Mouse (Mus musculus): ENCODE results near the gene Poldip3.

Gene Poldip3

DNA sequence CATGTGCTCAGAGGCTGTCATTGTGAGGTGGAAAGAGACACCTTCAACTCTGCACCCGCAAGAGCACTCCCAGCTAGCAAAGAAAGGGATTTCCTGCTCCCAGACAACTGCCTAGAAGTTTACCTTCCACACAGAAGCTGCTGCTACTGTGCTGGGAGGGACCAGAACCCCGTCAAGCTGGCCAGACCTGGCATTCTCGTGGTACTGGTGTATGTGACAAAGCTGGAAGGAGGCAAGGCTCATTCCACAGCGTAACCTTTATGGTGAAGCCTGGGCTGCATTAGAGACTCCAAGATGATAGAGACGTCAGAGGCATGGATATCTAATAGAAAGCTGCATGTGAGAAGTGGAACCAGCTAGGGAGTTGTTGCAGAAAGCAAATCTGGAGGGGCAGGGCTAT, 24.6 kb downstream of the Poldip3 start:
- no peak for DNase-seq

DNA sequence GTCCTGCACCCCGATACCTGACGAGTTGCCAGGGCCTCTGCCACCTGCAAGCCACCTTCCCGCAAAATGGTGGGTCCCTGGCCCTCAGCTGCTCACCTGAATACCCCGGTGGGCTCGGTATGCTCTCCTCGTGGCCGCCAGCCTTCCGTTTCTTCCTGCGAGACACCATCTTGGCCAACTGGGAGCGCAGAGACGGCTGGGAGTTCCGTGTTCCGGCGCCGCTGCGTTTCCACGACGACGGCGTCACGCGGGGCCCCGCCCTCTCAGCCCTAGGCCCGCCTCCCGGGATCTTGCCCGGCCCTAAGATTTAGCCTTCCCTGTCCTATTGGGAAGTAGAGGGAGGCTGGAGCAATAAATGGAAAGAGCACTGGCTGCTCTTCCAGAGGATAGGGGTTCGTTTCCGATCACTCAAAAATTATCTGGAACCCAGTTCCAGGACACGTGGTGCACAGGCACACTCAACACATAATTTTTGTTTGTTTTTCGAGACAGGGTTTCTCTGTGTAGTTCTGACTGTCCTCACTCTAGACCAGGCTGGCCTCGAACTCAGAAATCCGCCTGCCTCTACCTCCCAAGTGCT, 26.5 kb downstream of the Poldip3 start, which contains the start of gene Rrp7a:
TSS of gene Rrp7a (minus strand) at position 236 of the 580 bp plus-strand sequence.
- peak; percentile 83 to 86 for DNase-seq

DNA sequence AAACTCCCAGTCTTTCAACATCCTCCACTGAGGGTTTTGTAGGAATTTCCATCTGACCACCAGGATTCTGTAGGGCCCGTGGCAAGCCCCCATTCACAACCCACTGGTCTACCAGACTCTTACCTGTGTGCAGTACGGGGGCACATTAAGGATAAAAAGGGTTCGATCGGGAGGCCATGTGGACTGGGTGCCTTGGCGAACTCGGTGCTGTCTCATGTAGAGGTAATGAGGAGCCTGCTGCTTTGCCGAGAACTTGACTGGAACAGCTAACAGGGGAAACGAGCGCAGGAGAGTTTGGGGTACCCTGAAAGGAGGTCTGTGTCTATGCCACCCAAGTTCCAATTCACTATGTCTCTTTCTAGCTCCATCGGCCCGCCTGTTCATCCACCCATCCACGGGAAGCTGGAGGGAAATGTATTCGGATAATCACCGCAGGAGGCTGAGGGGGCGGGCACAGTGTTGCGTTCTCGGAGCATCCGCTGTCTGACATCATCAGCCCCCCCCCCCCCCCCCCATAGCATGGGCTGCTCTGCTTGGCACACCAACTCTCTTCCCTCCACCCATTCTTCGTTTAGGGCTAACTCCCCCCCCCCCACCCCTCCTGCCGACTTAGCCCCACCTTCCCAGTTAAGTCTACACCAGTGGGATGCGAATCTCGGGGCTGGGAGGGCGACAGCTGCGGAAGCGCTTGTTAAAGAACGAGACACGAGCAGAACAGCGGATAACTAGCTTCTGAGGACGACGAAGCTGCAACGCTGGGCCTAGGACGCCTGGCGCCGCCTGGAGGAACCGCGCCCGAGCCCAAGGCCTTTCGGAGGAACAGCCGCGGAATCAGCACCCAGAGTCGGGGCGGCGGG, 27.2 kb downstream of the Poldip3 start:
- peak; percentile 49 to 65 for DNase-seq

DNA sequence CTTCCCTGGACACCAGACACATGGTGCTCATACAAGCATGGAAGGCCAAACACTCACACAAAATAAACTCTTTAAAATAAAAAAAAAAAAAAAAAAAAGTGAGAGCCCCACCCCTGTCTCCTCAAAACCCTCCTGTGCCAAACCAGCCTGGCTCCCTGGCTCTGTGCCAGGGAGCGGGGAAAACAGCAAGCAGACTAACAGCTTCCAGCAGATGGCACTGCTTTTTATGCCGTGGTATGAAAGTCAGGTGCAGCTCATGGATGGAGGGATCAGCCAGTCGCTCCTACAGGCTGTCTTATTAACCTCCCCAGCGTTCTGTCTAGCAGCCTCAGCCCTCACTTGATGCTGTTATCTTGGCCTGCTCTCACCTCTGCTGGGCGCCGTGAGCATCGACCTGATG, 30.8 kb downstream of the Poldip3 start:
- DNase-seq = no peak

DNA sequence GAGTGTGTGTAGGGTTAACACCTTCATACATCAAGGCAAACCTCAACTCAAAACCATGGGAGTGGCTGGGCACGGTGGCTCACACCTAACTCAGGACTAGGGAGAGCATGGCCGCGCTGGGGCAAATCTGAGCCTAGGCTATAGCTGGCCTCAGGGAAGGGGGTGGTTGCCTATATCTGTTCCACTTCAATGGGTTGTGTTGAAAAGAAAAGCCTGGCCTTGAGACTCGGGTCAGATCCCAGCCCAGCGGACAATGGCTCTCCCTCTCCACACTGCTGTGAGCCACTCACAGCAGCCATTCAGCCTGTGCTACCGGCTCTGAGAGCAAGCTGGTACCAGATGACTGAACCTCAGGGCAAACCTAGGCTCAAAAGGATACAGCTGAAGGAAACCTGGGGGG, 34.1 kb downstream of the Poldip3 start:
- DNase-seq = no peak

DNA sequence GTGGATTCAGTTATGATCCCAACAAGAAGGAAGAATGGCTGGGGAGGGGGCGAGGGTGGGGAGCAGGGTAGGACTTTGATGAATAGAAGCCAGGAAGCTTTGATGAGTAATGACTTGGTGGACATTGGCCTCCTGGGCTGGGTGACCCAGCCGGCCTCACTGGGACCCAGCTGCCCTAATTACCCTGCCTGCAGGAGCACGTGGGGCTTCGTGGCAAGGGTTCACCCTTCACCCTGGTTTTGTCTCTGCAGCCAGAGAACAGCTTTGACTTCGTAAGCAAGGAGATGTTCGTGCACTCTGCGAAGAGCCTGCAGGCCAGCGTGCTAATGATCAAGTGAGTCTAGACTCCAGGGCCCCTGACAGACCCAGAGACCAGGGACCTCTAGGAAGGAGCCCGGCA, 35.1 kb downstream of the Poldip3 start:
- no peak for DNase-seq

DNA sequence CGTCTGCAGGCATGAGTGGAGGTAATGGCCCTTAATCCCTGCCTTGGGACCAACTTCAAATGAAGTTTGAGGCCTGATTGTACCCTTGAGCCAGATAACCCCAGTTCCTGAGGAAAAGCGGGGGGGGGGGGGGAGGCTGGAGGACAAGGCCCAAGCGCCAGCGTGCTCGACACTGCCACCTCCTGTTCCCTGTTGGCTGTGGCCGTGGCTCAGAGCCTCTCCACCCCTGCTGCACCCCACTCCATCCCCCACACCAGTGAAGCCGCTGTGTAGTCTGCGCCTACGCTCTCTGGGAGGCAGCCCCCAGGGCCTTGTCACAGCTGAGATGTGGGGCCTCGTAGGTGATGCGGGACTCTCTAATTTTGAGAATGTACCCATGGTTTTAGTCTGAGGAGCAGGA, 36.3 kb downstream of the Poldip3 start:
- peak; percentile 69 to 72 for DNase-seq

DNA sequence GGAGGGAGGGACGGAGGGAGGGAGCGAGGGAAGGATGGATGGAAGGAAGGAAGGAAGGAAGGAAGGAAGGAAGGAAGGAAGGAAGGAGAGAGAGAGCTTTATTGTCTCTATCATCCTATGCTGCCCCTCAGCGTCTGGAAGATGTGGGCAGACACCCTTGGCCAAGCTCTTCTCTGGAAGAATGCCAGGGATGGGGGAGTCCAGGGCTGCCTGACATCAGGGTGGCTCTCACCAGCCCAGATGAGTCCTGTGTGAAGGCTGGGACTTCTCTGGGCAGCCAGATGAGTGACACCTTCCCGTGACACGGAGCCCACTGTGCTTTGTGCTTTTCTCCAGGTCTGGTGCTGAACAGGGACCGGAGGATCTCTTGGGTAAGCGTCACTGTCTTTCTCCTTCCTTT, 37.3 kb downstream of the Poldip3 start:
- no peak for DNase-seq

DNA sequence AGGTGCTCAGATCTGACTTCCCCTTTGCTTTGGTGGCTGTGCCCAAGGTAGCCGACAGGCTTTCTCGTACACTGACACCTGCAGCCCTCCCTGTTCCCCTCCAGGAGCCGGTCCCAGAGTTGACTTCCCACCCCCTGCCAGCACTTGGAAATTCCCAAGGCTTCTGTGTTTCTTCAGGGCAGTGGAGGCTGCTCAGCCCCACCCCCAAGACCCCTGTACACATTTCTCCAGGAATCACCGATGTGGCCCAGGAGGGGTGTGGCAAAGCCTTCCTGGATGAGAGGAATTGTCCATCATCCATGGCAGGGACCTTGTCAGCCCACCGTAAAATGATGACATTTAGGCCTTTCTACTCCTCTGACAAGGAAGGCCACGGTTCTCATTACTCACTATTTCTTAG, 37.9 kb downstream of the Poldip3 start:
- DNase-seq = no peak

DNA sequence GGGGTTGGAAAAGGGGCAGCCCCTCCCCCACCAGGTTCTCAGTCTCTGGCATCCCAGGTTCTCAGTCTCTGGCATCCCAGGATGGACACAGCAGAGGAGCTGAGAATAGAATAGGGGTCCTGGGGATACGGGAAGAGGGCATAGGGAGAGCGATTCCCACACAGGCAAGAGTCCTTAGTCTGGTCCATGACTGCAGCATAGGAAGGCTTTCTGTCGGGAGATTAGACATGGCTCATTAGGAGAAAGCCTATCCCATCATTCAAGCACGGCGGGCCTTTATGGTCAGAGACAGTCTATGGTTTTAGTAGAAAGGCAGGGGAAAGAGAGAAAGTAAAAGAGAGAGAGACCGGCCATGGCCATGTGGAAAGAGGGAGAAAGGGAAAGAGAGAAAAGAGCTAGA, 41.4 kb downstream of the Poldip3 start:
- DNase-seq = no peak

DNA sequence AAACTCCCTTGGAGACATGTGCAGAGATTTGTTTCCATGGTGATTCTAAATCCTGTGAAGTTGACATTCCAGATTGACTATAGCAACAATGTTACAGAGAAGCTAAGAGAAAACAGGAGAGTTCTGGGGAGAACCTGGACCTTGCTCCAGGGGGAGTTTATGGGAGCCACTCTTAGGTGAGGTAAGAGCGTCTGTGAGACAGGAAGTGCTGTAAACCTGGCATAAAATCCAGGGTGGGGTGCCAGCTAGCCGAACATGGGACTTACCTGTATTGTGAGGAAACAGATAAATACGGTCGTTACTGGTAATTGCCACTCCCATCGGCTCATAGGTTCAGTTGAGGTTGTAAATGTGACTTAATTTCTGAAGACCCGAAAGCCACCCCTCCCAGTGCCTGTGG, 42.8 kb downstream of the Poldip3 start:
- no peak for DNase-seq

DNA sequence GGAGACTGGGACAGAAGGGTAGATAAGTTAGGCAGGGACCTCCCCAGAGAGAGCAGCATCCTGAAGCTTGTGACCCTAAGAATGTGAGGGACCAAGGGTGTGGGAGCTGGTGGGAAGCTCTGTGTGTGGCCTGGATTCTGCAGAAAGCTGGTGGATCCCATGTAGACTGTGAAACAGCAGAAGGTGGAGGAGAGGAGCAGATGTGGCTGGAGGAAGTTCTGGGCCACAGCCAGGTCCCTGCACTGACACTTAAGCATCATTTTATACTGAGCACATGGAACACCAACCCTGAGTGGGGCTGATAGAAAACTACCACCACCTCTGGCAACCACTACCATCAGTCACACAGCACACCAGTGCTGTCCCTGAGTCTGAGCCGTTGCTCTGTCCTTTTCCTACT, 46.1 kb downstream of the Poldip3 start:
- DNase-seq = no peak

DNA sequence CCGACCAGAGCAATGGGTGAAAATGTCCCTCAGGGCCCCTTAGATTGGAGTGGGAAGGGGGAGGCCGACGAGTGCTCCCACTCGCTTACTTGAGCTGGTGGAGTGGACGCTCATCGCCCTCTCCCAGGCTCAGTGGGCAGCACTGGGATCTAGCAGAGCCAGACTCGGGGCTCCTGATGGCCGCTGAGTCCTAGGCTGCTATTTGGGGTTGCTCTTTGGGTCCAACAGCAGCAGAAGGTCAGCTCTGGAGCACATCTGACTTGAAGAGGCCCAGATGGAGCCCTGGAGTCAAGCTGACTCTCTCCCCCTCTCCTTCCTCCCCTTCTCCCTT, 48.9 kb downstream of the Poldip3 start:
- DNase-seq = no peak

DNA sequence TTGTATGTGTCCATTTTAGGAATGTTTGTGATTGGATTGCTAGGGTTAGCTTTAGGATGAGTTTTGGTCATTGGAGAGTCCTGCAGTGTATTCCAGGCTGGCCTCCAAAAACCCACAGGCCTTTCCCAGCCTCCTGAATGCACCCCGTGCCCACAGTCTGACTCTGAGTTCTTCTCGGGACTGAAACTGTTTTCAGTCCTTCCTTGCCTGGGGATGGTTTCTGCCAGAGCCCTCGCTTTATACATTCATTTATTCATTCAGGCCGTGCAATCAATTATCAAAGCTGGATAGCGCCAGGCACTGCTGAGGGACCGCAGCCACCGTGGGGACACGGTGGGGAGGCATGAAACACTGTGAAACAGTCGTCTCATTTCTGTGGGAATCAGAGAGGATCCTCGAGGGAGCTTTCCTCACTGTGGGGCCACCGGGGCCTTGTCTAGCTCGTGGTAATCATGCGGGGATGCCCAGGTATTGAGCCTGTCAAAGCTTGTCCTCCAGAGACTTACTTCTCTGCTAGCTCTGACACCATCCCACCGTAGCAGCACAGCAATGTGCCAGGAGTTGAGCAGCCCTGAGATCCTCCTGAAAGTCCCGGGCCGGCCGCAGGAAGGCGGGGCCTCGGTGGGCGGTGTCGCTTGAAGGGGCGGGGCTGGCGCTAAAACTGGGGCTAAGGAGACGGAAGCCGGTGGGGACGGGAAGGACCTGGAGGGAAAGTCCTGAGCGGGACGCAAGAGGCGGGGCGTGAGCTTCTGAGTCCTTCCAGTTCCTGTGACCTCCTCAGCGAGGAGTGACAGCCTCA, 49.5 kb downstream of the Poldip3 start:
- DNase-seq = peak; percentile 95 to 96

DNA sequence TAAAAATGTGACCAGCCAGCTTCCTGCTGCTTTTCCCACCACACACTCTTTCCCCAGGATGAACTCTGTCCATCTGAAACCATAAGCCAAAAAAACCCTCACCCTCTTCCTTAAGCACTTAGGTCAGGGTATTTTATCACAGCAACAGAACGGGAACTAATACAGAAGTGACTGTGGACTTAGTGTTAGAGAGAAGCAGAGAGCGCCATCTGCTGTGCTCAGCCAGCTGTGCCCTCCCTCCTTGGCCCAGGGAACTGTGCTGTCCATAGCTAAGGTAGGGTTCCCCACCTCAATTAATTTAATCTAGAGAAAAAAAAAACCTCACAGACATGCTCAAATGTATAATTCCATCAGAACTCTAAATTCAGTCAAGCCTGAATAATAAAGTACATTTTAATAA, 53.2 kb downstream of the Poldip3 start:
- peak in 1 of 2 experiments; percentile 24 for DNase-seq

DNA sequence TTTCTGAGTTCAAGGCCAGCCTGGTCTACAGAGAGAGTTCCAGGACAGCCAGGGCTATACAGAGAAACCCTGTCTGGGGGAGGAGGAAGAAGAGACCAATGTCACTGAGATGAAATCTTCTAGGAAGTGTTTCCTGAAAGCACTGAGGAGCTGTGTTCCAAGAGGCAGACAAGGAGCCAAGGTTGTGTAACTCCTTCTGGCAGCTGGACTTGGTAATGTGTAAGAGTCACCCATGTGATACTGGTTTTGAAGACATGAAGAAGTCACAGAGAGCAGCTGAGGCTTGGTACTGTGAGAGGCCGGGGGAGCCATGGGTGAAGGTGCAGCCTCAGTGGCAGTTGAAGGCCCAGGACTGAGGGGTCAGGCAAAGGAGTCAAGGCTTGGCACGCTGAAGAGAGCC, 55.5 kb downstream of the Poldip3 start:
- no peak for DNase-seq

DNA sequence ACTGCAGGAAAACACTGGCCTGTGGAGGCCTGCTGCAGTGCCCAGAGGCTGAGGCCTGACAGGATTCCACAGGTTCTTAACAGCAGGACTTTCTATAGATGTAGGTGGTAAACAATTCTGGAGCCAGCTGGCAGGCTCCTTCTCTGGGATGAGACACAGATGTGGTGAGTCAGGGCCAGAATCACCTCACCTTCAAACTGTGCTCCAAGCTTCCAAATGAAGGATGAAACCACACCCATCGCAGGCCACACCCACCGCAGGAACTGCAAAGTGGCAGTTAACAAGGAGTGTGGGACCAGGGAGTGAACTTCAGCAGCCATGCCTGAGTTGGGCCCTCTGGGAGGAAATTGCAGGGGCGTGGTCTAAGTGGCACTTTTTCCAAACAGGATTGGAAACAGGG, 58.3 kb downstream of the Poldip3 start:
- no peak for DNase-seq

DNA sequence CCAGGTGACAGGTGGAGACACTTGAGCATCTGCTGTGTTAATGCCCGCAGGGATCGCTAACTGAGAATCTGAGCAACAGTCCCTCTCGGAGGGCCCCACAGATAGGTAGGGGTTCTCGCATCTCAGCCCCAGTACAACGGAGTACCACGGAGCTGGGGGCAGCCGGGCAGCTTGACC, 59.9 kb downstream of the Poldip3 start, which contains the start of gene Serhl:
TSS of gene Serhl (plus strand) at position 78 of the 177 bp plus-strand sequence.
- DNase-seq = no peak

DNA sequence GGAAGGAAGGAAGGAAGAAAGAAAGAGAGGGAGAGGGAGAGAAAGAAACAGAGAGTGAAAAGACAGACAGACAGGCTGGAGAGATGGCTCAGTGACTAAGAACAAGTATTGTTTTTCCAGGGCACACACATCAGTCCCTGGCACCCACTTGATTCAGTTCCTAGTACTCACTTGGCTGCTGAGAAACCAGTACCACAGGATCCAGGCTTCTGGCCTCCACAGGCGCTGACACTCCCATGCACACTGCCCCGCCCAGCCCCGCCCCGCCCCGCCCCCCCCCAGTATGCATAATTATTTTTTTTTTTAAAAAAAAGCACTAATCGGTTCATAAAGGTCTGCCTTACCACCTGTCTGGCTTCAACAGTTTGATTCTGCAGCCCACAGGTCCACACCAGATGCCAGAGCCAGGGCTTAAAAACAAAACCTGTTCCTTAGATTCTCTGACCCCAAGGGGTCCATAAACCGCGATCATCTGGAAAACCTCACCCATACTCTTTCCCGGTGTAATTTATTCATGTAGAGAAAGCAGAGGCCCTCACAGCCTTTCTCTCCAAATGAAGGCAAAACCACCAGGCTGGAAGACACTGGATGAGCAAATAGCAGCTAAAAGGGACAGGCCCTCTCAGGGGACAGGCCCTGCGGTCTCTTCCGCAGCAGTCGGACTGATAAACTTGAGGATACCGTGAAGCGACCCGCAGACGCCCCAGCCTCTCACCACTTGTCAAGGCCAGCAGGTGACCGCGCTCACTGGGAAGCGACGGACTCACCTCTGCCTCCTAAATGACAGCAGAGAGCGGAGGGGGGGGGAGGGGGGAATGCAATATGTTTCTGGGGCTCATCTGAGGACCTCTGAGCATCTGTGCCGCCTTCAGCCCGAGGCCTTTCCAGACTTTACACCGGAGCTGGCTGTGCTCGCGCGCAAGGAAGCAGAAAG, 60.4 kb downstream of the Poldip3 start:
- DNase-seq = no peak

DNA sequence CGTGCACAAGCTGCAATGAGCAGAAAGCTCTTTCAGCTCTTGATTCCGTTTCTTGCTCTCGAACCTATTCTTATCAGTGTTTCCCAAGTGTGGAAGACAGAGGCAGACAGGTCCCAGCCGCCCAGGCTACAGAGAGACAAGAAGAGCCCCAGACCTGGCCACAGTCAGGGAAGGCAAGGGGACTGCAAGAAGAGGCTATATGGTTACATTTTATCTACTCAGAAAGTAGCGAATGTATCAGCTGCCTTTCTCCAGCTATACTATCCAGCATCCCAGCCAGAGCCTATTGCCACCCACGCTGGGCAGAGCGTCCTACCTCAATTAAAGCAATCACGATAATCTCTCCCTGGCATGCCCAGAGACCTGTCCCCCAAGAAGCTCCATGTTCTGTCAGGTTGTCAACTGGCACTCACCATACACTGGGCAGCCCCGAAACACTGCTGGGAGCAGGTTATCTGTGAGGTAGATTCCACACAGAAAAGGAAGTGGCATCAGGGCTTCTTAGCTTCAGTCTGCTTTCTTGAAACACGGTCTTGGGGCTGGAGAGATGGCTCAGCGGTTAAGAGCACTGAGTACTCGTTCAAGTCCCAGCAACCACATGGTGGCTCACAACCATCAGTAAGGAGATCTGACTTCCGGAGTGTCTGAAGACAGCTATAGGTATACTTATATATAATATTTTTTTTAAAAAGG, 62.4 kb downstream of the Poldip3 start:
- no peak for DNase-seq

DNA sequence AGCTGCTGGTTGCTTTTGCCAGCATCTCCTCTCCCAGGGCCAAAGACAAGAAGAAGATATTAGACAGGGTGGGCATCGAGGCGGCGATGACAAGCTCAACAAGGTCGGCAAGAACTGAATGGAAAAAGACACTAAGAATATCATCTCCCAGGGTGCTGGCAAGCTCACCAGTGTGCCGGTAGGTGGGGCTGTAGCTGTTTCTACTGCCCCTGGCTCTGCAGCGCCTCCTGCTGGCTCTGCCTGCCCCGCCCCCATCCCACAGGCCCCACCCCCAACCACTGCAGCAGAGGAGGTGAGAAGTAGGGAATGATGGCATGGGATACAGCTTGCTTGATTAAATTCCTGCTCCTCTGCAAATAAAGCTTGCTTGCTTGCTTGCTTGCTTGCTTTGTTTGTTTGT, 63.3 kb downstream of the Poldip3 start:
- DNase-seq = peak; percentile 60 to 65

DNA sequence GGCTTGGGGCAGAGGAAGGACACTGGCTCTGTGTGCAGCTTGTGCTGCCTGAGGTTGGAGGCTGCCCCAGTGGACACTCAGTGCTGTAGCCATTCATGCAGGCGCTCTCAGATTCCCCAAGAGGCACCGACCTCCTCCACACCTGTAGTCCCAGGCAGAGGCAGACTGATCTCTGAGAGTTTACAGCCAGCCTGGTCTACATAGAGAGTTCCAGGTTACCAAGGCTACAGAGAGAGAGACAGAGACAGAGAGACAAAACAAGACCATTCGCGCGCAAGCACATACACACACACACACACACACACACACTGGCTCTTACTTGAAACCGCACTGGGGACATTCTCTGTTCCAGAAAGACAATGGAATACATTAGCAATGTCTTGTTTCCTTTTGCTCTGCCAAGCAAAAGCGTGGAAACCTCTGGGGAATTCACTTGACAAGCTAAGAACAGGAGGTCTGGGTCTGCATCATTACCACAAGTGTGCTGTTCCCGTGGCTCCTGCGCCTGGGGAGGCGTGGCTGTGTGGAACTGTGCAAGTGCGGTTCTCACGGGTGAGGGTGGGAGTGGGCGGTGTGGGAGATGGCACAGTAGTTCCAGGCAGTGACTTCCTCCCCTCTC, 65.1 kb downstream of the Poldip3 start:
- peak; percentile 36 to 52 for DNase-seq

Data from thymus, postnatal 36 days (tissue).